Mouse (Mus musculus) left cerebral cortex, adult 2 months (tissue): Measurements from ENCODE around the gene Slc22a27. TPM values are rescaled to one million over a fixed set of nuclear protein-coding genes. Genes with fewer than 3 reads are reported as not detected.
"Not testable (repeated sequence)": the region's sequence is repeated elsewhere in the genome, so short reads cannot be mapped to it uniquely, and the experiment has no call there.

Experiments used
- DNase-seq, 2 experiments: peaks; one replicate each; pipeline ENCODE4 v3.0.0; 2021 to 2022; ENCODE audit warnings: low spot score in 2 of 2, mixed read lengths in 1 of 2; ENCODE audit errors: extremely low spot score in 1 of 2
- H3K27ac ChIP-seq: fragments of 200-600 bp; 2 replicates; pipeline ENCODE4 v1.8.1; 2022
- H3K4me3 ChIP-seq: fragments of 200-600 bp; 2 replicates; pipeline ENCODE4 v1.8.1; 2022
- CTCF ChIP-seq: fragments of 200-600 bp; IDR thresholded peaks from 2 replicates; pipeline ENCODE4 v1.8.1; 2022; ENCODE audit warnings: antibody characterized with exemption, mild to moderate bottlenecking, moderate library complexity
- intact Hi-C: fragments of 180-260 bp; cut with DNase I; formaldehyde crosslinking; loops from one replicate; pipeline ENCODE4 v1.15.1; 2025
- long read RNA-seq, 2 experiments: library from polyadenylated mRNA; stranded (forward); transcript quantifications; one replicate each; pipeline ENCODE4 v2.0.0; 2021; ENCODE audit warnings: borderline mapping rate in 2 of 2
- microRNA-seq, 2 experiments: library from miRNA; unstranded; fragments of <30 nt; microRNA quantifications; one replicate each; pipeline ENCODE4 v1.2.0; 2021
- total RNA-seq, 2 experiments: library from RNA; stranded (reverse); gene quantifications; 2 replicates each; pipeline ENCODE4 v1.2.3; 2021

Gene Slc22a27
- not detected for total RNA-seq
- long read RNA-seq, experiment 1: 0 reads
- long read RNA-seq, experiment 2: 0 reads

DNA sequence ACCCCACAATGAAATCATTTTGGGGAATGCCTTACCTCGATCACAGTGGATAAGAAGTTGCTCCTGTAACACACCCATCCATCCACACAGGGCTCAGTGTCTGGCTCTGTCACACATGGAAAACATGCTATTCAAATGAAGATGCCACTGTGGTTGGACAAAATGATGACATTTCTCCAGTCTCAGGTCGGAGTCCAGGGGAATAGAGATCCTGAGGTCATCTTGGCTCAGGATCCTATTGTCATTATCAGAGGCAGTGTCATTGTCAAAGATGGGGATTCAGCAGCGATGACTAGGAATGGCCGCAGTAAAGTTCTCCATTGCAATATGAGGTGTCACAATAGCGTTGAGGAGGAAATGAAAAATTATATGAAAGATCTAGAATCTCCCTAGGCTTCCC lies at the start of gene Slc22a27:
Slc22a27 (minus strand) TSS at position 101 of the 400 bp plus-strand sequence.
- H3K27ac ChIP-seq, H3K4me3 ChIP-seq, intact Hi-C loops, DNase-seq: not testable (repeated sequence)

DNA sequence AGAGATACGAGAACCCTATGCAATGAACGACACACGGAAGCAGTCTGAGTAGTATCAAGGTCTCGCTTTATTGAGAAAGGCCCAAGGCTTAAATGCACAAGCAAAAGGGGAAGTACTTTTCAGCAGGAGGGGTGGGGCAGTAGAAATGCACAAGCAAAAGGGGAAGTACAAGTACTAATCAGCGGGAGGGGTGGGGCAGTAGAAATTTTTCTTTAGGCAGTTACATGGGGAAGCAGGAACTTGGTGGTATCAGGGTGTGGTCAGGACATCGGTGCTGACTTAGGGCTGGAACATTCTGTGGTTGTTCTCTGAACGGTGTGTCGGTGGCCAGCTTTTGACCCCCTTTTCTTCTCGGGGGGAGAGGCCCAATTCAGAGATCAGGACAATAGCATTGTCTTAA lies 45.8 kb upstream of the Slc22a27 start:
- intact Hi-C loops, H3K27ac ChIP-seq, DNase-seq, H3K4me3 ChIP-seq: not testable (repeated sequence)

DNA sequence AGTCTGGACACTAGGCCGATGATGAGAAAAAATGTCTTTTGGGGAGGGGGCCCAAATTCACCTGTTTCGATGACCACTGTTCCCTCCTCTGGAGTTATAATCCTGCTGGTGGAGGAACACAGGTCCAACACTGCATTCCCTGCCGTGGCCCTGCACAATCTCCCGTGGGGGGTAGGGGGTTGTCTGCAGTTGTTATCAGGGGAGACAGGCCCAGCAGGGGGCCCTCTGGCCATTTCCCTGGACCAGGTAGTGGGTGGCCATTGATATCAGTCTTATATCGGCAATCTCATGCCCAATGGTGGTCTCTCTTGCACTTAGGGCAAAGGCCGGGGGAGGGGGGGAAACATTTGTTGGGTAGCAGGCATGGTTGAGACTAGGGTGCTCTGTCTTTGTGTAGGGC lies 43.3 kb upstream of the Slc22a27 start:
- H3K27ac ChIP-seq, H3K4me3 ChIP-seq, DNase-seq, intact Hi-C loops: not testable (repeated sequence)

DNA sequence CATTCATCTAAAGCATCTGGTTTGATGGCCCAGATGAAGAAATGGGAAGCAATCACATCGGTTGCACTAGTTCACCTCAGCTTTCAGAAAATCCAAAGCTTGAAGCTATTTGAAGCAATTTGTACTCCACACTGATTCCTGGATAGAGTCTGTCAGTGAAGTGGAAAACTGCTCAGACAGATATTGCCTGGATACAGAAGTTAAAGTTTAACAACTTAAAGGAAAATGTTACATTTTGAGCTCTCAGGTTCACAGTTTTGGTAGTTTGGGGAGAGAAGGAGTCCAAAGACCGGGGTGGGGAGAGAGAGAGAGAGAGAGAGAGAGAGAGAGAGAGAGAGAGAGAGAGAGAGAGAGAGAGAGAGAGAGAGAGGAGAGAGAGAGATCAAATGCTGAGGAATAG lies 2.9 kb upstream of the Slc22a27 start:
- no peak for TF ChIP-seq CTCF
- intact Hi-C loops: no loop called here
- H3K27ac ChIP-seq: no peak overlapping the region
- H3K4me3 ChIP-seq: no peak overlapping the region
- no peak for DNase-seq

- DNase-seq, H3K27ac ChIP-seq, intact Hi-C loops, H3K4me3 ChIP-seq: not testable (repeated sequence)
These were observed 723 bp upstream of the Slc22a27 start for GRCm38 (mm10) chr19:7966550-7966949.

- DNase-seq, H3K4me3 ChIP-seq, intact Hi-C loops, H3K27ac ChIP-seq: not testable (repeated sequence)
These were observed 26.4 kb downstream of the Slc22a27 start for GRCm38 (mm10) chr19:7939391-7939790.

- H3K4me3 ChIP-seq: no peak overlapping the region
- no peak for DNase-seq
- H3K27ac ChIP-seq: no peak overlapping the region
- TF ChIP-seq CTCF: no peak
- intact Hi-C loops: no loop called here
These were observed 89.2 kb downstream of the Slc22a27 start for GRCm38 (mm10) chr19:7876626-7877025.

- TF ChIP-seq CTCF: no peak
- Histone ChIP-seq H3K4me3 (no peak overlapping the region), H3K27ac (no peak overlapping the region)
- intact Hi-C loops: no loop called here
- no peak for DNase-seq
These were observed 136.0 kb downstream of the Slc22a27 start for GRCm38 (mm10) chr19:7829851-7830250.

Small RNA genes lying within 50 kb of the gene (microRNA-seq; reads per million reads assigned to microRNA genes)
- 0 reads per million in 2 experiments for gene Gm24951

Other genes with a start within 250 kb of the Slc22a27 start
- gene Slc22a26, start 163.4 kb downstream of the Slc22a27 start, total RNA-seq: not detected
- not detected for gene Slc22a28, start 166.0 kb upstream of the Slc22a27 start, total RNA-seq